Mouse (Mus musculus): ENCODE results near the gene Ier5.

Ier5 gene

GRCm38 (mm10) chr1:155102631-155103030 lies 3.2 kb upstream of the Ier5 start:
- no peak for DNase-seq (ENCODE audit: low read depth in 1 of 2, low spot score in 2 of 2)

GRCm38 (mm10) chr1:155098486-155099279 lies 753 bp downstream of the Ier5 start:
- peak in 1 of 2 experiments; percentile 38 for DNase-seq (ENCODE audit: low read depth in 1 of 2, low spot score in 2 of 2)

GRCm38 (mm10) chr1:155097931-155098485 lies 1.4 kb downstream of the Ier5 start:
- DNase-seq (ENCODE audit: low read depth in 1 of 2, low spot score in 2 of 2): peak in 1 of 2 experiments; percentile 78

GRCm38 (mm10) chr1:155097354-155097753 lies 2.1 kb downstream of the Ier5 start:
- no peak for DNase-seq (ENCODE audit: low read depth in 1 of 2, low spot score in 2 of 2)

GRCm38 (mm10) chr1:155096620-155097261 lies 2.7 kb downstream of the Ier5 start:
- no peak for DNase-seq (ENCODE audit: low read depth in 1 of 2, low spot score in 2 of 2)

GRCm38 (mm10) chr1:155093971-155094707 lies 5.3 kb downstream of the Ier5 start:
- DNase-seq (ENCODE audit: low read depth in 1 of 2, low spot score in 2 of 2): no peak

- no peak for DNase-seq (ENCODE audit: low read depth in 1 of 2, low spot score in 2 of 2)
Measured at GRCm38 (mm10) chr1:155093145-155093791, 6.2 kb downstream of the Ier5 start.

GRCm38 (mm10) chr1:155091842-155092800 lies 7.3 kb downstream of the Ier5 start:
- no peak for DNase-seq (ENCODE audit: low read depth in 1 of 2, low spot score in 2 of 2)

- peak; percentile 68 to 69 for DNase-seq (ENCODE audit: low read depth in 1 of 2, low spot score in 2 of 2)
Measured at GRCm38 (mm10) chr1:155091374-155091841, 8.0 kb downstream of the Ier5 start.

GRCm38 (mm10) chr1:155090736-155091135 lies 8.7 kb downstream of the Ier5 start:
- no peak for DNase-seq (ENCODE audit: low read depth in 1 of 2, low spot score in 2 of 2)

GRCm38 (mm10) chr1:155090327-155090726 lies 9.1 kb downstream of the Ier5 start:
- DNase-seq (ENCODE audit: low read depth in 1 of 2, low spot score in 2 of 2): no peak

GRCm38 (mm10) chr1:155088847-155089603 lies 10.4 kb downstream of the Ier5 start:
- no peak for DNase-seq (ENCODE audit: low read depth in 1 of 2, low spot score in 2 of 2)

GRCm38 (mm10) chr1:155088046-155088445 lies 11.4 kb downstream of the Ier5 start:
- no peak for DNase-seq (ENCODE audit: low read depth in 1 of 2, low spot score in 2 of 2)

- DNase-seq (ENCODE audit: low read depth in 1 of 2, low spot score in 2 of 2): no peak
Measured at GRCm38 (mm10) chr1:155086893-155087292, 12.5 kb downstream of the Ier5 start.

GRCm38 (mm10) chr1:155086416-155086815 lies 13.0 kb downstream of the Ier5 start:
- DNase-seq (ENCODE audit: low read depth in 1 of 2, low spot score in 2 of 2): no peak

- DNase-seq (ENCODE audit: low read depth in 1 of 2, low spot score in 2 of 2): no peak
Measured at GRCm38 (mm10) chr1:155084839-155085238, 14.6 kb downstream of the Ier5 start.

GRCm38 (mm10) chr1:155083271-155084265 lies 15.9 kb downstream of the Ier5 start:
- peak; percentile 64 to 82 for DNase-seq (ENCODE audit: low read depth in 1 of 2, low spot score in 2 of 2)

- DNase-seq (ENCODE audit: low read depth in 1 of 2, low spot score in 2 of 2): no peak
Measured at GRCm38 (mm10) chr1:155082965-155083268, 16.5 kb downstream of the Ier5 start.
